Mouse (Mus musculus) brain, embryonic 14.5 days (tissue): Measurements from ENCODE around the gene Med17.
"Not testable (repeated sequence)": the region's sequence is repeated elsewhere in the genome, so short reads cannot be mapped to it uniquely, and the experiment has no call there.

ENCODE experiments used
- CTCF ChIP-seq: fragments of 200-500 bp; IDR thresholded peaks from 2 replicates; pipeline ENCODE4 v1.5.1; 2012; ENCODE audit warnings: inconsistent platforms, mild to moderate bottlenecking, moderate library complexity, borderline replicate concordance; ENCODE audit not compliant: insufficient read depth, insufficient read length; ENCODE audit errors: extremely low read depth
- POLR2A ChIP-seq: fragments of 200-500 bp; IDR thresholded peaks from 2 replicates; pipeline ENCODE4 v1.6.1; 2012; ENCODE audit warnings: mild to moderate bottlenecking, inconsistent platforms, borderline replicate concordance; ENCODE audit not compliant: poor library complexity, insufficient read depth, insufficient read length, severe bottlenecking; ENCODE audit errors: extremely low read depth

GRCm38 (mm10) chr9:15316296-15316695 lies 36.6 kb upstream of the Med17 start:
- not testable (repeated sequence) for TF ChIP-seq CTCF, POLR2A
